Mouse (Mus musculus) liver, embryonic 18 days (tissue): ENCODE data around the gene Gm4175. TPM values are rescaled to one million over a fixed set of nuclear protein-coding genes. Genes with fewer than 3 reads are reported as not detected.

Experiments
- polyA plus RNA-seq: library from polyadenylated mRNA; depleted of rRNA; stranded (reverse); fragments of >200 nt; gene quantifications from 2 replicates; pipeline ENCODE4 v1.2.3, GENCODE M21; 2012; rRNA removed

Gene Gm4175
- not detected in 2 replicates for polyA plus RNA-seq

GRCm38 (mm10) chr7:21761375-21761774 lies at the start of gene Gm4175:
Gene Gm4175 (minus strand): TSS chr7:21761475.

DNA sequence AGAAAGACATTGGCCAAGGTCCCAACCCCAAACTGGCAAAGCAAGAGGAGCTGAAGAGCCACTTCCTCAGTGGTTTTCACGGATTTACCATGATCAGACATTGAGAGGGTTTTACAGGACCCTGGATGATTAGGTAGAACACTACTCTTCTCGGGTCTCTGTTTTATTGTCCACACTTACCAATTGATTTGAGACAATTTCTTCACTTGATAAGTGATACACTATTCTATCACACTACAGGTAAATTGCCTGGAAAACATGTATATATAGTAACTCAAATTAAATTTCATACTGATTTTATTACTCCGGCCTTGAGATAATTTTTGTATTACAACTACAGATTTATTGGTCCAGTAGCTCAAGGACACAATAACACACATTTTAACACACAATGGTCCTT lies 35.4 kb upstream of the Gm4175 start, which contains the start of gene Gm4177:
Gm4177 (minus strand) TSS at position 101 of the 400 bp plus-strand sequence.

Other genes with a start within 250 kb of the Gm4175 start
- not detected in 2 replicates for gene Vmn1r130, start 249.7 kb downstream of the Gm4175 start, polyA plus RNA-seq
- not detected in 2 replicates for gene Vmn1r131, start 215.4 kb downstream of the Gm4175 start, polyA plus RNA-seq
- gene Vmn1r132, start 147.4 kb downstream of the Gm4175 start, polyA plus RNA-seq = not detected in 2 replicates
- gene Gm4177, start 35.3 kb upstream of the Gm4175 start, polyA plus RNA-seq = not detected in 2 replicates
- not detected in 2 replicates for gene Vmn1r135, start 70.9 kb upstream of the Gm4175 start, polyA plus RNA-seq
- not detected in 2 replicates for gene Gm5725, start 82.8 kb upstream of the Gm4175 start, polyA plus RNA-seq
- gene Gm5891, start 159.8 kb upstream of the Gm4175 start, polyA plus RNA-seq = not detected in 2 replicates
- not detected in 2 replicates for gene Vmn1r137, start 233.1 kb upstream of the Gm4175 start, polyA plus RNA-seq